Mouse (Mus musculus): ENCODE measurements around the gene Ubxn10. TPM values are rescaled to one million over a fixed set of nuclear protein-coding genes. Genes with fewer than 3 reads are reported as not detected.

Ubxn10 gene
- total RNA-seq, 2 experiments from 2014 or later, result 0.98 to 1.5 TPM

DNA sequence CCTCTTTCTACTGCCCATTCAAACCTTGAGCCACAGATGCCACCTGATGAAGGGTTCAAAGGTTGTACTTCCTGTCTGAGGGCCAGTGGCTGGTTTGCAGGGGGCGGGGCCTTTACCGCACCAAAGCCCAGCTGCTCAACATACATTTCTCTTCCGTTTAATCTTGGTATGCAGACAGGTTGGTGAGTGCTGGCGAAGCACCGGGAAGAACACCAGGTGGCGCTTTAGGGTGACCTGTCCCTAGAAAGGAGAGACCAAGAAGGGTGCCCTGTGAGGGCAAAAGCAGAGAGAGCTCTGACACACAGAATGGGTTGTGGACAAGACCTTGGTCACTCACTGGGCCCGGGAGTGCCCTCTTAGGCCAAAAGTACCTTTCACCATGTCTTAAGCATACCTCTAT is 28.3 kb downstream of the Ubxn10 start:
- DNase-seq (ENCODE audit: low spot score in 2 of 2), result peak in 1 of 2 experiments; percentile 59
- intact Hi-C loops (cut with DNase I), result loop anchor here (1.0 to 2.0 kb wide), 2 partner anchors 84 to 143 kb away; no protein-coding TSS in a partner anchor

- intact Hi-C loops (cut with DNase I), result no loop called here
- DNase-seq (ENCODE audit: low spot score in 2 of 2), result no peak
Measured at GRCm38 (mm10) chr4:138706620-138707019, 30.3 kb downstream of the Ubxn10 start.

DNA sequence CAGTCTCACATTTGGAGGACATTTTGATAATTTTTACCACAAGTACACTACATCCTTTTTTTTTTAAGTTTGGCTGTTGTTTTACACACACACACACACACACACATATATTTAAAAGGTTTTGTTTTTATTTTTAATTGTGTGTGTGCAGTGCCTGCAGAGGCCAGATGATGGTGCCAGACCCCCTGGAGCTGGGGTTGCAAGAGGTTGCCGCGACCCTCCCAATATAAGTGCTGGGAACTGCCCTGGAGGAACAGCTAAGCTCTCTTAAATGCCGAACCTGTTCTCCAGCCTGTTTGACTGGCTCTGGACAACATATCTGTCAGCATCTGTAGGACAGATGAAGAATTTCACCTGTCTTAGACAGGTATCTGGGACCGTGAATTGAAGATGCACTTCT is 32.8 kb downstream of the Ubxn10 start:
- DNase-seq (ENCODE audit: low spot score in 2 of 2), result no peak
- intact Hi-C loops (cut with DNase I), result no loop called here

GRCm38 (mm10) chr4:138703591-138703990 is 33.4 kb downstream of the Ubxn10 start:
- intact Hi-C loops (cut with DNase I), result no loop called here
- no peak for DNase-seq (ENCODE audit: low spot score in 2 of 2)

DNA sequence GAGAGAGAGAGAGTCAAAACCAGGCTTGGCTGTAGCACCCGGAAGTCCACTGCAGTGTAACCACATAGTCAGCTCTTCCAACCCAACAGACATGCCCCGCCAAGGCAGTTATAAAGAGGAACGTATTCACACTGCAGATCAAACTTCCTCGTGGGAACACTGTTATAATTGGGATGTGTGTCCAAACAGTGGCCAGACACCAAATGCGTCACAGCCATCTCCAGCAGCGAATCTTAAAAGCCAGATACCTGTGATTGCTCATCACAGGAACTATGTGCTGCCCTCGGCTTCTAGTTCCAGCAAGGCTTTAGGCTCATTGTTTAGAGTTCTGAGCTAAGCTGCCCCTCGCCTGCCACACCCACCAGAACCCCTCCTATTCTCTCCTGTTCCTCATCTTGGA is 34.4 kb downstream of the Ubxn10 start:
- peak in 1 of 2 experiments; percentile 73 for DNase-seq (ENCODE audit: low spot score in 2 of 2)
- intact Hi-C loops (cut with DNase I), result no loop called here

DNA sequence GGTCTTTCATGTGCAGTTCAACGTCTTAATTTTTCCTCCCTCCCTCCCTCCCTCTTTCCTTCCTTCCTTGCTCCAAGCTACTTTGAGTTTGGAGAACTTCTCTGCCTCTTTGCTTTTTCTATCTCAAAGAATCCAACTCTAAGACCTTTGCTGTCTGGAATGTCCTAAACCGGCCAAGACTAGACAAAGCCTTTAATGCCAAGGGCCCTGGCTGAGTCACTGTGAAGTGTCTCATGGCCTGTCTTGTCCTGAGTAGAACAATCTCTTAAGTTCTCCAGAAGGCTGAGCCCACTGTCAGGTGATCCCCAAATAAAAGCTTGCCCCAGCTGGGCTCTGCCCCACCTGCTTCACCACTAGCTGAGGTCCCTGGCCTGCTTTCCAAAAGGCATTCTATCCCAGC is 34.9 kb downstream of the Ubxn10 start:
- DNase-seq (ENCODE audit: low spot score in 2 of 2), result no peak
- intact Hi-C loops (cut with DNase I), result no loop called here

- no peak for DNase-seq (ENCODE audit: low spot score in 2 of 2)
- intact Hi-C loops (cut with DNase I), result no loop called here
Measured at GRCm38 (mm10) chr4:138701111-138701510, 35.9 kb downstream of the Ubxn10 start.

DNA sequence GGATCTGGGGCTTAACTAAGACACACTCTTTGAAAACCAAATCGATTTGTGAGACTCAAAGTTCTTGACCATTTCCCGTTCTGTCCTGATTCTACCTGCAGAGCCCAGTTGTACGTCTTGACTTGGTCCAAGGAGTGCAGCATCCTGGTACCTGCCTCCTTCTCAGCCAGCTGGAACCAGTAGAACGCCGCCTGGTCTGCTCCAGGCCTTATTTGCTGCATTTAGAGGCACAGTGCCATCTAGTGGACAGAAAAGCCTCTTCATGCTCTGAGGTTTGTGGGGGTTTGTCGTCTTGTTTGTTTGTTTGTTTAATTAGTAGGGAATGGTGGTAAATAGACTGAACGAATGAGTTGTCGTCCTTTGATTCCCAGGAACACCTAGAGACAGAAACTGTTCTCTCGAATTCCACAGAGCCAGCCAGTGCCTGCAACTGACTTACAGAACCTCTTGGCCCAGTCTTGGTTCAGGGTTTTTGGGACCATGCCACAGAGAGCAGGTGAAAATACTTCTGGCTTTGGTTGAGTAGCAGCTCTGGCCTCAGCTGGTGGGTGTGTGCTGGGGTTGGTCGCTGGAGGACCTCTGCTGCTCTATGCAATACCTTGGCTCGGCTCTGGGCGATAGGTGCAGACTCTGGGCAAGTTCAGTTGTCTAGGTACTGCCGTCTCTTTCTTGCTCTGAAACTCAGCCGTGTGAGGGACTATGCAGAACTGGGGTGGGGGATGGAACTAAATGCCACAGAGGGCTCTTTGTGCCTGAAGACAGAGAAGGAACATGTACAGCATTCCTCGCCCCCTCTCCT is 36.6 kb downstream of the Ubxn10 start:
- peak; percentile 82 for DNase-seq (ENCODE audit: low spot score in 2 of 2)

GRCm38 (mm10) chr4:138698296-138698695 is 38.7 kb downstream of the Ubxn10 start:
- DNase-seq (ENCODE audit: low spot score in 2 of 2), result no peak
- intact Hi-C loops (cut with DNase I), result loop anchor here (5.0 kb wide), 1 partner anchor 136 kb away; no protein-coding TSS in a partner anchor

More for the DNA sequence above, 36.6 kb downstream of the Ubxn10 start:
- intact Hi-C loops (cut with DNase I), result loop anchor here (1.0 kb wide), 1 partner anchor 253 kb away; no protein-coding TSS in a partner anchor

- intact Hi-C loops (cut with DNase I), result loop anchor here (5.0 kb wide), 1 partner anchor 135 kb away; no protein-coding TSS in a partner anchor
- DNase-seq (ENCODE audit: low spot score in 2 of 2), result no peak
Measured at GRCm38 (mm10) chr4:138697166-138697860, 39.7 kb downstream of the Ubxn10 start.

DNA sequence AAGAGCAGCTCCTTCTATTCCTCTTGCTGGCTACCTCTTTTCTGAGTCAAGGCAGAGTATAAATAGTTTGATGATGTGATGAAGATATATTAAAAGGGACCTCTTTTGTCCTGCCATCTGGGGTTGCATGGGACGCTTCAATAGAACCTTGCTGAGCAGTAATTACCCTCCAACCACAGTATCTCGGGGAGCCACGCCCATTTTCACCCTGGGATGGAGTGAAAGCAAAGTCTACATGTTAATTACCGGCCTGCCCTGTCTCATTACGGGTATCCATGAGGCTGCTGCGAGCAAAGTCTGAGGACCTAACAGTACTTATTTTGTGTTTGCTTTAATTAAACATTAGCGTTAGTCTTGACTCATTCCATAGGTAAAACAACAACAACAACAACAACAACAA is 40.2 kb downstream of the Ubxn10 start:
- DNase-seq (ENCODE audit: low spot score in 2 of 2), result no peak
- intact Hi-C loops (cut with DNase I), result loop anchor here (5.0 kb wide), 1 partner anchor 134 kb away; no protein-coding TSS in a partner anchor

- intact Hi-C loops (cut with DNase I), result loop anchor here (2.0 to 5.0 kb wide), 2 partner anchors 111 to 188 kb away; no protein-coding TSS in a partner anchor
- no peak for DNase-seq (ENCODE audit: low spot score in 2 of 2)
Measured at GRCm38 (mm10) chr4:138693043-138693692, 43.8 kb downstream of the Ubxn10 start.

- DNase-seq (ENCODE audit: low spot score in 2 of 2), result peak; percentile 63 to 96
- intact Hi-C loops (cut with DNase I), result loop anchor here (1.0 to 5.0 kb wide), 4 partner anchors 32 to 187 kb away; no protein-coding TSS in a partner anchor
Measured at GRCm38 (mm10) chr4:138691443-138692181, 45.4 kb downstream of the Ubxn10 start.

DNA sequence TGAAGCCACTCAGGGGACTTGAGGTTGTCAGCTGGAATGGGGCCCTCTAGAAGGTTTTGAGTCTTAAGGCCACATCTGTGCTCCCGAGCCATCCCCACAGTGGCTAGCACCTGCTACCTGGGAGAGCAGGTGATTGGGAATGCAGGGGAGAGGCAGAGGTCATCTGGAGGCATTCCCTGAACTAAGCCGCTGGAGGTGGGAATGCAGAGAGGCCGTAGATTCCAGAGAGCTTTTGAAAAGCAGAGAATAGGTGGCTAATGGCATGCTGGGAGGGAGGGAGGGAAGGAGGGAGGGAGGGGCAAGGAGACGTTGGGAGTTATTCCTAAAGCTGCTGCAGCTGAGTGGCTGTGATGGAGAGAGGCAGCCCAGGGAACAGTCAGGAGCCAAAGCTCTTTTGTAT is 46.4 kb downstream of the Ubxn10 start:
- DNase-seq (ENCODE audit: low spot score in 2 of 2), result no peak
- intact Hi-C loops (cut with DNase I), result loop anchor here (2.0 to 5.0 kb wide), 2 partner anchors 108 to 142 kb away; no protein-coding TSS in a partner anchor

- intact Hi-C loops (cut with DNase I), result no loop called here
- DNase-seq (ENCODE audit: low spot score in 2 of 2), result no peak
Measured at GRCm38 (mm10) chr4:138689094-138689512, 47.9 kb downstream of the Ubxn10 start.

DNA sequence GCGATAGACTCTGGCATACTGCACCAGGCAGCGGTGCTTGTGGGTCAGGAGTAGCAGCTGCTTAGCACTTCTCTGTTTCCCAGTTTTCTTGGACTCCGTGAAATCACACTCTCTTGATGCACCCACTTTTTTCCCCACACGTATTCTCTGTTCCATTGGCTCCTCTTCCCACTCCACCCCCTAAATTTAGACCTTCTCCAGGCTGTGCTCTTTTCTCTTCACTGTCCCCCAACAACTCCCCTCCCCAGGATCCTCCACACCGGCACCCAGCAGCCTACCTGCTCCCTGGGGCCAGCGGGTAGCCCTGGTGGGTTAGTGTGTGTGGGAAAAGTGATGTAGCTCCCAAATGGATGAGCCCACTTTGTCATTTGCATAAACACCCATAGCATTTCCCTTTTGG is 51.2 kb downstream of the Ubxn10 start:
- DNase-seq (ENCODE audit: low spot score in 2 of 2), result peak in 1 of 2 experiments; percentile 91
- intact Hi-C loops (cut with DNase I), result loop anchor here (2.0 kb wide), 1 partner anchor 25 kb away; no protein-coding TSS in a partner anchor

DNA sequence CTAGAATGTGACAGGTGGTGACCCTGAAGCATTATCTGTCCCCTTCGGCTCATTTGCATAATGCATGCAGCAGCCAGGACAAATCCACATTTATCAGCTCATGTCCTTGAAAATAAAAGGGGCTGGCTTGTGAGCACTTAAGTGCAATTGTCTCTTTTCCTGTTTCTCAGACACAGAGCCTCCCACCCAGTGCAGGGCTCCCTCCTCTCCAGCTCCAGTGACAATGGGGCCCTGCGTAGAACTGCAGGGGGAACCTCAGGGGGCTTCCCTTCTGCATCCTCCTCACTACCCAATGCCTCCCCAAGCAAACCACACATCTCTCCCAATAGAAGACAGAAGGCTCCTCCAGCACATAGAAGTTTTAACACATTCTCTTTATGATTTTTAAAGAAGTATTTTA is 54.2 kb downstream of the Ubxn10 start:
- DNase-seq (ENCODE audit: low spot score in 2 of 2), result no peak
- intact Hi-C loops (cut with DNase I), result no loop called here

GRCm38 (mm10) chr4:138680124-138680523 is 56.8 kb downstream of the Ubxn10 start:
- DNase-seq (ENCODE audit: low spot score in 2 of 2), result peak in 1 of 2 experiments; percentile 62
- intact Hi-C loops (cut with DNase I), result no loop called here

GRCm38 (mm10) chr4:138677579-138677978 is 59.4 kb downstream of the Ubxn10 start:
- intact Hi-C loops (cut with DNase I), result no loop called here
- peak; percentile 61 to 72 for DNase-seq (ENCODE audit: low spot score in 2 of 2)

Data from left cerebral cortex, postnatal 25 days (tissue).